Mouse (Mus musculus) MEL (cell line): Measurements from ENCODE around the gene Zfp449.

Experiments
- CTCF ChIP-seq, 3 experiments: IDR thresholded peaks in 2 of 3; conservative IDR thresholded peaks in 1 of 3; 2 replicates each; pipeline ENCODE4 v1.5.1; 2011 to 2012; ENCODE audit warnings: low read length in 3 of 3, low read depth in 2 of 3, mild to moderate bottlenecking in 2 of 3, improper control_type of control experiment in 1 of 3, inconsistent platforms in 1 of 3, mixed read lengths in 1 of 3, moderate library complexity in 1 of 3; ENCODE audit not compliant: control insufficient read depth in 1 of 3, insufficient read depth in 1 of 3, poor library complexity in 1 of 3, severe bottlenecking in 1 of 3
- E2F4 ChIP-seq: IDR thresholded peaks from 2 replicates; pipeline ENCODE4 v1.6.1; 2011; ENCODE audit warnings: low read depth, low read length, improper control_type of control experiment, borderline replicate concordance
- MAFK ChIP-seq: IDR thresholded peaks from 2 replicates; pipeline ENCODE4 v1.6.1; 2011; ENCODE audit warnings: low read depth, mild to moderate bottlenecking, low read length, improper control_type of control experiment, borderline replicate concordance
- RCOR1 ChIP-seq: IDR thresholded peaks from 2 replicates; pipeline ENCODE4 v1.6.1; 2012; ENCODE audit warnings: low read depth, mild to moderate bottlenecking, inconsistent platforms, low read length, improper control_type of control experiment
- TCF12 ChIP-seq: IDR thresholded peaks from 2 replicates; pipeline ENCODE4 v1.6.1; 2014; ENCODE audit warnings: low read depth, mild to moderate bottlenecking, inconsistent platforms, low read length, improper control_type of control experiment, moderate library complexity

DNA sequence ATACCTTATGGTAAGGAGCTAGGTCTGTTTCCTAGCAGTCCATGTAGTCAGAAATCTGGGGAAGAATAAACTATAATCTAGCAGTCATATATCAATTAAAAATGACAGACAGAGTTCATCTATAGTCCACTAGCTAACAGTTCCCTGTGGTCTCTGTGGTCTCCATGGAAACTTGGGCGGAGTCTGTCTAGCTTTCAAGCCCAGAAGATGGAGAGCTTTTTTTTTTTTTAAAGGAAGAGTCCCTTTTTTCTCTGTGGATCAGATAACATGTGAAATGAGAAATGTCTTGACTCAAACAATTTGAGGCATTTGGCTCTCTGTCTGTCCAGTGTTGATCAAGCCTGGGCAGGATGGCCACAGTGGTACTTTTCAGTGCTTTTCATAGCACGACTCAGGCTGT is 37.9 kb downstream of the Zfp449 start:
- TF ChIP-seq TCF12 (no peak), CTCF (IDR thresholded peaks at IDR 0.05 in 2 of 3, conservative IDR thresholded peaks at IDR 0.05 in 1 of 3; ENCODE audit: control insufficient read depth in 1 of 3, insufficient read depth in 1 of 3, low read depth in 2 of 3, low read length in 3 of 3, poor library complexity in 1 of 3, severe bottlenecking in 1 of 3) (no peak), RCOR1 (no peak), E2F4 (no peak), MAFK (no peak)
